Mouse (Mus musculus) CH12.LX (cell line): ENCODE measurements at regions not wholly inside any gene's neighbourhood (a gene's known extent, or its start where the extent isn't known, plus 50 kb on each side); places are given as distances from the start of the nearest gene placed in this dataset.
"Not testable (repeated sequence)": the region's sequence is repeated elsewhere in the genome, so short reads cannot be mapped to it uniquely, and the experiment has no call there.

Experiments
- DNase-seq: peaks from one replicate; pipeline ENCODE4 v3.0.0-alpha.2; 2013; ENCODE audit errors: extremely low read depth
- H3K27ac ChIP-seq: 2 replicates; pipeline ENCODE4 v1.5.1; 2012; ENCODE audit warnings: low read depth, mild to moderate bottlenecking, control low read depth, moderate library complexity; ENCODE audit not compliant: insufficient read depth
- H3K27me3 ChIP-seq: replicated peaks from 2 replicates; pipeline ENCODE3; 2012; ENCODE audit warnings: inconsistent platforms
- H3K36me3 ChIP-seq, 2 experiments: replicated peaks in 1 of 2; 2 replicates each; pipeline versions ENCODE3 to v1.6.1; 2012; ENCODE audit warnings: inconsistent platforms in 1 of 2, low read length in 1 of 2, mild to moderate bottlenecking in 1 of 2, mixed read lengths in 1 of 2, moderate library complexity in 1 of 2; ENCODE audit not compliant: control insufficient read depth in 1 of 2, insufficient read depth in 1 of 2
- H3K4me1 ChIP-seq, 2 experiments: 2 replicates each; pipeline ENCODE4 v1.6.1; 2012; ENCODE audit warnings: inconsistent platforms in 1 of 2, moderate library complexity in 1 of 2; ENCODE audit not compliant: insufficient read depth in 2 of 2, control insufficient read depth in 1 of 2
- H3K4me2 ChIP-seq: 2 replicates; pipeline ENCODE4 v1.6.1; 2012; ENCODE audit warnings: low read depth, mild to moderate bottlenecking, control low read depth; ENCODE audit not compliant: poor library complexity, insufficient read depth, severe bottlenecking
- H3K4me3 ChIP-seq, 3 experiments: fragments of 150-350 bp in 1 of 3; sonication (generic) in 1 of 3; replicated peaks in 1 of 3; 2 replicates each; pipeline versions ENCODE3 to v1.5.1; 2011 to 2012; ENCODE audit warnings: low read depth in 2 of 3, low read length in 2 of 3, mild to moderate bottlenecking in 2 of 3, moderate library complexity in 2 of 3, control low read depth in 1 of 3, improper control_type of control experiment in 1 of 3, inconsistent platforms in 1 of 3, mixed read lengths in 1 of 3; ENCODE audit not compliant: poor library complexity in 1 of 3
- H3K79me2 ChIP-seq: replicated peaks from 2 replicates; pipeline ENCODE4 v1.6.1; 2012; ENCODE audit warnings: mild to moderate bottlenecking, moderate library complexity; ENCODE audit not compliant: control insufficient read depth, poor library complexity, insufficient read depth, severe bottlenecking; ENCODE audit errors: extremely low read depth
- H3K9ac ChIP-seq: 2 replicates; pipeline ENCODE4 v1.6.1; 2012; ENCODE audit warnings: low read depth, mild to moderate bottlenecking, control low read depth, moderate library complexity; ENCODE audit not compliant: insufficient read depth
- H3K9me3 ChIP-seq: replicated peaks from 2 replicates; pipeline ENCODE3; 2012; ENCODE audit warnings: low read length, inconsistent platforms, mixed read lengths
- BHLHE40 ChIP-seq: IDR thresholded peaks from 2 replicates; pipeline ENCODE4 v1.6.1; 2011; ENCODE audit warnings: mild to moderate bottlenecking, low read depth, low read length, improper control_type of control experiment
- CHD1 ChIP-seq: IDR thresholded peaks from 2 replicates; pipeline ENCODE4 v1.6.1; 2012; ENCODE audit warnings: low read depth, low read length, improper control_type of control experiment, inconsistent platforms
- EP300 ChIP-seq: IDR thresholded peaks from 2 replicates; pipeline ENCODE4 v1.6.1; 2011; ENCODE audit warnings: low read length, improper control_type of control experiment
- ETS1 ChIP-seq: conservative IDR thresholded peaks from 2 replicates; pipeline ENCODE4 v1.6.1; 2012; ENCODE audit warnings: low read depth, mild to moderate bottlenecking, inconsistent platforms, low read length, improper control_type of control experiment, moderate library complexity
- GABPA ChIP-seq: IDR thresholded peaks from 2 replicates; pipeline ENCODE4 v1.6.1; 2012; ENCODE audit warnings: low read depth, low read length, improper control_type of control experiment, inconsistent platforms; ENCODE audit not compliant: insufficient replicate concordance
- HCFC1 ChIP-seq: IDR thresholded peaks from 2 replicates; pipeline ENCODE4 v1.6.1; 2012; ENCODE audit warnings: low read depth, mild to moderate bottlenecking, inconsistent platforms, low read length, improper control_type of control experiment
- JUN ChIP-seq: IDR thresholded peaks from 2 replicates; pipeline ENCODE4 v1.6.1; 2011; ENCODE audit warnings: low read depth, mild to moderate bottlenecking, low read length, improper control_type of control experiment, moderate library complexity; ENCODE audit not compliant: insufficient read depth
- MAFK ChIP-seq: IDR thresholded peaks from 2 replicates; pipeline ENCODE4 v1.6.1; 2011; ENCODE audit warnings: low read length, improper control_type of control experiment; ENCODE audit not compliant: insufficient replicate concordance
- MAX ChIP-seq: IDR thresholded peaks from 2 replicates; pipeline ENCODE4 v1.6.1; 2011; ENCODE audit warnings: low read length, improper control_type of control experiment
- MXI1 ChIP-seq: IDR thresholded peaks from 2 replicates; pipeline ENCODE4 v1.6.1; 2011; ENCODE audit warnings: mild to moderate bottlenecking, low read depth, low read length, improper control_type of control experiment
- MYC ChIP-seq: IDR thresholded peaks from 2 replicates; pipeline ENCODE4 v1.6.1; 2011; ENCODE audit warnings: low read depth, mild to moderate bottlenecking, improper control_type of control experiment, low read length
- NELFE ChIP-seq: IDR thresholded peaks from 2 replicates; pipeline ENCODE4 v1.6.1; 2011; ENCODE audit warnings: low read depth, low read length, improper control_type of control experiment
- NRF1 ChIP-seq: IDR thresholded peaks from 2 replicates; pipeline ENCODE4 v1.6.1; 2014; ENCODE audit warnings: low read depth, mild to moderate bottlenecking, inconsistent platforms, low read length, improper control_type of control experiment, moderate library complexity
- RAD21 ChIP-seq: IDR thresholded peaks from 2 replicates; pipeline ENCODE4 v1.6.1; 2011; ENCODE audit warnings: low read depth, mild to moderate bottlenecking, low read length, improper control_type of control experiment, moderate library complexity
- SMC3 ChIP-seq: IDR thresholded peaks from 2 replicates; pipeline ENCODE4 v1.6.1; 2011; ENCODE audit warnings: low read depth, low read length, improper control_type of control experiment
- TBP ChIP-seq: conservative IDR thresholded peaks from 2 replicates; pipeline ENCODE4 v1.6.1; 2011; ENCODE audit warnings: low read depth, low read length, improper control_type of control experiment
- TCF12 ChIP-seq: IDR thresholded peaks from 2 replicates; pipeline ENCODE4 v1.6.1; 2014; ENCODE audit warnings: low read depth, mild to moderate bottlenecking, inconsistent platforms, low read length, improper control_type of control experiment
- UBTF ChIP-seq: IDR thresholded peaks from 2 replicates; pipeline ENCODE4 v1.6.1; 2012; ENCODE audit warnings: low read depth, mild to moderate bottlenecking, inconsistent platforms, low read length, improper control_type of control experiment, moderate library complexity
- ZKSCAN1 ChIP-seq: IDR thresholded peaks from 2 replicates; pipeline ENCODE4 v1.6.1; 2012; ENCODE audit warnings: low read depth, inconsistent platforms, low read length, improper control_type of control experiment, borderline replicate concordance
- dilution Hi-C: fragments of 300-500 bp; cut with MboI; formaldehyde crosslinking; loops from 2 replicates; pipeline ENCODE4 v1.14.3; 2020; ENCODE audit warnings: low sequenced_read_pairs; ENCODE audit not compliant: extremely low pct_unique_long_range_greater_than_20kb, extremely low pct_ligation_motif_present
- in situ Hi-C: fragments of 300-500 bp; cut with MboI; formaldehyde crosslinking; loops from 3 replicates; pipeline ENCODE4 v1.14.3; 2019; ENCODE audit warnings: low sequenced_read_pairs, low pct_ligation_motif_present, low pct_unique_long_range_greater_than_20kb, mixed read lengths

DNA sequence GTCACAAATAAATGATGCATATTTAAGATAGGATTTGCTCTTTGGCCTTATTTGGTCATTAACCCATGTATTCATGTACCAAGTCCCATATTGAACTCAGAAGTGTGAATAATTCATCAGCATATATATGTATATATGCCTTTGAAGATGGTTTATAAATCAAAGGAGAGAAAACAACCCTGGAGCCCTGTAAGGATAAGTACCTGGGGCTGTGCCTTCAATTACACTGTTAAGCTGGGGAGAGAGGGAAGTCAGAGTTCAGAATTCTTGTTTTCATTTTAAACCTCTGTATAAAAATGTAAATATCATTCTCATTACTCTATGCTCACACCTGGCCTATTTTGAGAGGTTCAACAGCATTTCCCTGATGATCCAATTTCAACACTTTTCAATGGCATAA lies 299.8 kb upstream of the Gm6657 start:
- Histone ChIP-seq H3K4me1 (no peaks in the 10 kb centered on the region), H3K4me2 (no peak overlapping the region), H3K27me3 (no peaks in the 10 kb centered on the region), H3K4me3 (no peak overlapping the region), H3K36me3 (no peaks in the 10 kb centered on the region), H3K9ac (no peak overlapping the region), H3K79me2 (no peaks in the 10 kb centered on the region), H3K9me3 (no peaks in the 10 kb centered on the region), H3K27ac (no peak overlapping the region)
- dilution Hi-C loops (no loop called here), in situ Hi-C loops (no loop called here)
- TF ChIP-seq ZKSCAN1 (no peak), GABPA (no peak), TCF12 (no peak)
- DNase-seq: no peak

DNA sequence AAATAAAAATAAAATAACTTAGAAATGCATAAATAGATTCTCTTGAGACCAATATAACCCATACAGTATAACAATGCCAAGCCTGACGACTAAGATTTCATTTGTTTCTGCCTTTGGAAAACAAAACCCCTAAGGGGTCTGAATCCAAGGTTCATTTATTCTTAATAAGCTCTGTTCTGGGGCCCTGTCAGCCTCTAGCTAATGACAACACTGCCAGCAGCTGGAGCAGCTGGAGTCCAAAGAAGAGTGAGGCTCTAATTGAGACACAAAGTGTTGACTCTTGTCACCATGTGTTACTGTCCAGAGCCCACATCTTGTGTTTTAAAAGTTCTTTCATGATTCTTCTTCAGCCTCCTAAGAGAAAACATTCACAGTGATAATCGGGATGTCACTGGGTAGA lies 298.5 kb upstream of the Gm6657 start:
- dilution Hi-C loops (no loop called here), in situ Hi-C loops (no loop called here)
- Histone ChIP-seq H3K9me3 (no peaks in the 10 kb centered on the region), H3K27ac (no peak overlapping the region), H3K79me2 (no peaks in the 10 kb centered on the region), H3K36me3 (no peaks in the 10 kb centered on the region), H3K9ac (no peak overlapping the region), H3K4me3 (no peak overlapping the region), H3K4me1 (no peaks in the 10 kb centered on the region), H3K27me3 (no peaks in the 10 kb centered on the region), H3K4me2 (no peak overlapping the region)
- TF ChIP-seq EP300: no peak
- no peak for TF ChIP-seq BHLHE40
- no peak for TF ChIP-seq JUN
- no peak for TF ChIP-seq TBP
- no peak for TF ChIP-seq ETS1
- no peak for TF ChIP-seq NRF1
- no peak for TF ChIP-seq MAX
- TF ChIP-seq NELFE: no peak
- no peak for TF ChIP-seq MXI1
- TF ChIP-seq CHD1: no peak
- no peak for TF ChIP-seq UBTF
- no peak for TF ChIP-seq MYC
- no peak for TF ChIP-seq MAFK
- TF ChIP-seq SMC3: no peak
- no peak for TF ChIP-seq RAD21
- TF ChIP-seq HCFC1: no peak
- no peak for DNase-seq

DNA sequence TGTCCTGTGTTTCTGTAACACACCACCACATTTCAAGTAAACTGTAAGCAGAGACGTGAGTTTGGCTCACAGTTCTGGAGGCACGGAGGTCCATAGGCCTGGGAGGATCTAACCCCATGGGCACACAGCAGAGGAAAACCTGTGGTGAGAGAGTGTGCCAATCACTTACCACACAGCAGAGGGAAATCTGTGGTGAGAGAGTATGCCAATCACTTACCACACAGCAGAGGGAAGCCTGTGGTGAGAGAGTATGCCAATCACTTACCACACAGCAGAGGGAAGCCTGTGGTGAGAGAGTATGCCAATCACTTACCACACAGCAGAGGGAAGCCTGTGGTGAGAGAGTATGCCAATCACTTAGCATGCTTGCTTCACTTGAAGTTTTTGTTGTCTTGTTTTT lies 295.1 kb upstream of the Gm6657 start:
- H3K9me3 ChIP-seq, H3K4me2 ChIP-seq, DNase-seq, H3K36me3 ChIP-seq, in situ Hi-C loops, dilution Hi-C loops, H3K4me3 ChIP-seq, H3K27ac ChIP-seq, H3K79me2 ChIP-seq, H3K4me1 ChIP-seq, H3K27me3 ChIP-seq, H3K9ac ChIP-seq: not testable (repeated sequence)
